Mouse (Mus musculus) intestine, postnatal 0 days (tissue): ENCODE results near the gene Bbs2. TPM values are rescaled to one million over a fixed set of nuclear protein-coding genes. Genes with fewer than 3 reads are reported as not detected.

ENCODE experiments used
- ATAC-seq: fragments of 200-750 bp; cut with Nextera tagmentation; 2 replicates; pipeline ENCODE4 v1.8.0; 2017; ENCODE audit warnings: mild to moderate bottlenecking, moderate TSS enrichment, moderate library complexity
- H3K27ac ChIP-seq: fragments of 300-500 bp; sonication (generic); 2 replicates; pipeline ENCODE4 v1.5.1; 2014; ENCODE audit warnings: mild to moderate bottlenecking, low read depth, low read length, moderate library complexity
- H3K27me3 ChIP-seq: fragments of 300-500 bp; sonication (generic); replicated peaks from 2 replicates; pipeline ENCODE4 v1.6.1; 2014; ENCODE audit warnings: low read length, mixed read lengths; ENCODE audit not compliant: control insufficient read depth, insufficient read depth
- H3K36me3 ChIP-seq: fragments of 300-500 bp; sonication (generic); 2 replicates; pipeline ENCODE4 v1.6.1; 2014; ENCODE audit warnings: mild to moderate bottlenecking, moderate library complexity; ENCODE audit not compliant: control insufficient read depth, insufficient read depth
- H3K4me1 ChIP-seq: fragments of 300-500 bp; sonication (generic); replicated peaks from 2 replicates; pipeline ENCODE4 v1.6.1; 2014; ENCODE audit warnings: antibody characterized with exemption, low read length, mixed read lengths; ENCODE audit not compliant: control insufficient read depth, insufficient read depth
- H3K4me2 ChIP-seq: fragments of 300-500 bp; sonication (generic); replicated peaks from 2 replicates; pipeline ENCODE4 v1.6.1; 2014; ENCODE audit warnings: low read depth, mild to moderate bottlenecking, moderate library complexity
- H3K4me3 ChIP-seq: fragments of 300-500 bp; sonication (generic); 2 replicates; pipeline ENCODE4 v1.5.1; 2014; ENCODE audit warnings: low read depth, low read length
- H3K9ac ChIP-seq: fragments of 300-500 bp; sonication (generic); 2 replicates; pipeline ENCODE4 v1.6.1; 2014; ENCODE audit warnings: mild to moderate bottlenecking, low read depth, low read length
- H3K9me3 ChIP-seq: fragments of 300-500 bp; sonication (generic); 2 replicates; pipeline ENCODE4 v1.6.1; 2016; ENCODE audit warnings: mixed run types; ENCODE audit not compliant: control insufficient read depth
- CTCF ChIP-seq: sonication (generic); IDR thresholded peaks from 2 replicates; pipeline ENCODE4 v1.5.1; 2016; ENCODE audit warnings: low read depth, mild to moderate bottlenecking, control low read depth, antibody characterized with exemption, moderate library complexity
- WGBS: fragments of 180-500 bp; shearing (Covaris S2); extraction: QIAGEN DNeasy Blood & Tissue Kit; methylation state at CpG from one replicate; pipeline ENCODE4 v1.1.7; 2014; 5-methylcytosine and 5-hydroxymethylcytosine counted together
- polyA plus RNA-seq: library from polyadenylated mRNA; unstranded; fragments of >200 nt; fragmentation: Nextera tagmentation; extraction: Ambion mirVana; gene quantifications from 2 replicates; pipeline ENCODE4 v1.2.1, GENCODE M21; 2015

The Bbs2 gene
- polyA plus RNA-seq, 1 experiment from 2014 or later: 4.6 TPM

DNA sequence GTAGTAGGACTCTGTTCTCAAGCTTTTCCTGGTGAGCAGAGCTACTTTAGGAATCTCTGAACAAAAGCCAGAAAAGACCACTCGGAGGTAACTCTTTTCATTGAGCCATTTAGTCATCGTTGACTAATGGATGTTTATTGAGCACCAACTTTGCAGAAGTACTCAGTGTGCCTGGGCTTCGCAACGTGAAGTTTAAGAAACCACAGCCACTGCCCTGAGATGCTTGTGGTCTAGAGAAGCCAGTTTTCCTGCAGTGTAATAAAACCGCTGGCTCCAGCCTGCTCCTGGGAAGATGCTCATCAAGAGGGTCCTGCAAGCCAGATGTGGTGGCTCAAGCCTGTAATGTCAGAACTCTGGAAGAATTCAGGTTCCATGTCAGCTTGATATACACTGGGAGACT, 33.4 kb upstream of the Bbs2 start:
- Histone ChIP-seq H3K9me3 (no peaks in the 10 kb centered on the region), H3K27ac (no peak overlapping the region), H3K4me2 (no peak overlapping the region), H3K9ac (no peak overlapping the region), H3K4me1 (peaks cover 5% of the 10 kb centered on the region; the same call in 1 of the 2 replicates), H3K36me3 (no peaks in the 10 kb centered on the region), H3K4me3 (no peak overlapping the region), H3K27me3 (no peaks in the 10 kb centered on the region)
- WGBS: 61% methylated on average over 5 of the region's 5 CpGs
- ATAC-seq: no peak
- TF ChIP-seq CTCF: no peak

DNA sequence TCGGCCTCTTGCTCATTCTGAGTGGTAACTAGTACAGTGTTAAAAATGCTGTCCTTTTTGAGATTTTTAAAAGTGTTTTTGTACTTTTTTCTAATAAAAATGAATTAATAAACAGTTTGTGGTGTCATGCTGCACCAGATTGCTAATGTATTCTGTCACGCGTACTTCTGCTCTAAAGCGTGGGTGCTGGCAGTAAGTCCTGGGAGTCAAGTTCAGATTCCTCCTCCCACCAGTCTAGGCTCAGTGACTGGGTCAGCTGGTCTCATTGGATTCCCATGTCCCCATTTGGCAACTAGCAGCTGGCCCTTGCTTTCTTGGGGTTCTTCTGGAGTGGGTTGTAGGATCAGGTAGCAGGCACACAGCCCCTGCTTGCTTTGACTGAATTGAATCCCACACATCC, 31.4 kb upstream of the Bbs2 start:
- Histone ChIP-seq H3K4me3 (no peak overlapping the region), H3K36me3 (no peaks in the 10 kb centered on the region), H3K9me3 (no peaks in the 10 kb centered on the region), H3K9ac (no peak overlapping the region), H3K27me3 (no peaks in the 10 kb centered on the region), H3K4me1 (no peaks in the 10 kb centered on the region), H3K4me2 (no peak overlapping the region), H3K27ac (no peak overlapping the region)
- WGBS: 93% methylated on average over 4 of the region's 4 CpGs
- TF ChIP-seq CTCF: no peak
- ATAC-seq: no peak

DNA sequence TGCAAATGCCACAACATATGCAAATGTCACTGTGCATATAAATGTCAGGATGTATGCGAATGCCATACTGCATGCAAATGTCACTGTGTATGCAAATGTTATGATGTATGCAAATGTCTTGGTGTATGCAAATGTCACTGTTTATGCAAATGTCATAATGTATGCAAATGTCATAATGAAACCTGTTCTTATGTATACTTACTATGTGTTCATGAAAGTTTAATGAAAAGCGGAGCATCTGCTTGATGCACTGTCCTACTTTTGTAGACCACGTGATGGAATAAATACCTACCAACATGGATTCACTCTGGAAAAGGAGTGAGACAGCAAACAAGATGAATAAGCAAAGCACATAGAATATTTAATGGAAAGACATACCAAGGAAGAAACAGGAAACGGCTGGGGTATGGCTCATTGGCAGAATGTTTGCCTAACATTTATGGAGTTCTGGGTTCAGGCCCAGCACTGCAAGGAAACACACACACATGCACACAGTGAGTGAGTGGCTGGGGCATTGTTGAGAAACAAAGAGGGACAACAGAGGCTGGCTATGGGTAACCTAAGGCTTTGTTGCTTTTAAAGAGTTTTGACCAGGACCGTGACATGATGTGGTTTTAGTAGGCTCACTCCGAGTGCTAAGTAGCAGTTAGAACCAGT, 30.5 kb upstream of the Bbs2 start:
- no peaks in the 10 kb centered on the region for H3K9me3 ChIP-seq
- no peak for TF ChIP-seq CTCF
- H3K27ac ChIP-seq: no peak overlapping the region
- no peaks in the 10 kb centered on the region for H3K36me3 ChIP-seq
- WGBS: 82% methylated on average over 6 of the region's 6 CpGs
- no peaks in the 10 kb centered on the region for H3K27me3 ChIP-seq
- no peak overlapping the region for H3K4me3 ChIP-seq
- no peak for ATAC-seq
- H3K4me2 ChIP-seq: no peak overlapping the region
- no peak overlapping the region for H3K9ac ChIP-seq
- no peaks in the 10 kb centered on the region for H3K4me1 ChIP-seq

DNA sequence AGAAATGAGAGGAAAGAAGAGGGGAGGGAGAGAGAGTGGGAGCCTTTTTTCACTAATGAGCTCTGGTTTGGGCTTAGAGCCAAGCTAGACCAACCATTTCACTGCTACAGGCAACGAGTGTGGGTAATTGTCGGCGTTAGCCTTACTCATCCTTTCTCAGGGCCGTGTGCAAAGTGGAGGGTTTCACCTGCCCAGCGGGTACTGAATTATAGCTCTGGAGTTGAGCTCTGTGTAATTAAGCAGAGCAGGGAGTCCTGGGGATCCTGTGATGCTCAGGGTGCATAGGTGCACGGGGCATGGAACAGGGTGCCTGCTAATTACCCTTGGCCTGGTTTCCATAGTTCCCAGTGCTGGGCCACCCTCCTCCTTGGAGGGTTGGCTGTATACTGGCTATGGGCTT, 29.0 kb upstream of the Bbs2 start:
- no peaks in the 10 kb centered on the region for H3K4me1 ChIP-seq
- ATAC-seq: no peak
- 75% methylated on average over 6 of the region's 6 CpGs for WGBS
- no peaks in the 10 kb centered on the region for H3K9me3 ChIP-seq
- no peak overlapping the region for H3K9ac ChIP-seq
- no peaks in the 10 kb centered on the region for H3K27me3 ChIP-seq
- no peak for TF ChIP-seq CTCF
- no peaks in the 10 kb centered on the region for H3K36me3 ChIP-seq
- H3K27ac ChIP-seq: no peak overlapping the region
- H3K4me2 ChIP-seq: no peak overlapping the region
- no peak overlapping the region for H3K4me3 ChIP-seq

DNA sequence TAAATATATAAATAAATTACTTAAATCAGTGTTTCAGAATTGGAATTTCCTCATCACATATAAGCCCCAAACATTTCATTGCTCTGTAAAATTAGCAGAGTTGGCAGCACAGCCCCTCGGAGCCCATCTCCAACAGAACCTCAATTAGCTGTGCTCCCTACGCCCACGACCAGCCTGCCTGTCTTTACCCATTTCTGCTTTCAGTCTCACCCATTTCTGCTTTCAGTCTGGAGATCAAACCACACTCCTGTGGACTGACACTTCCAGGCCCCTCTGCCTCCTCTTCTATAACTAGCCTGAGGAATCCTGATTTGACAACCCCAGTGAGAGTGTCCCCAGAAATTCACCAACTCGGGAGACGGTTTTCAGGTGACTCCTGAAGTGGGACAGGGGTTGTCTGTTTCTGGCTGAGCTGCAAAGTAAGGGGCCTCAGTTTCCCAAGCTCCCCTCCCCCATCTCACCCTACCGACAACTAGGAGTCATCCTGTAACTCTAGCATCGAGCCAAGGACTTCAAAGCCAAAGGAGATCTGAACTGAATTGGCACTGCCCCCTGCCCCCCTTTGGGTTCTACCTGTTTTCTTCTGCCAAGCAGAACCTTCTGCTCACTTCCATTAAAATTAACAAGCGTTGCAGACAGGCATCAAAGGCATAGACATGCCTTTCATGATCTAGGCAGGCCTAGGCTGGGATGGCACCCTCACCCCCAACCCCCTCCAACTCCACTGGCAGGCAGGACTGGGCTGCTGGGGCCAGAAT, 24.2 kb upstream of the Bbs2 start:
- WGBS: 55% methylated on average over 8 of the region's 8 CpGs
- H3K9me3 ChIP-seq: no peaks in the 10 kb centered on the region
- no peaks in the 10 kb centered on the region for H3K4me1 ChIP-seq
- no peak overlapping the region for H3K4me2 ChIP-seq
- H3K27ac ChIP-seq: no peak overlapping the region
- no peak overlapping the region for H3K4me3 ChIP-seq
- no peak for ATAC-seq
- H3K9ac ChIP-seq: no peak overlapping the region
- no peaks in the 10 kb centered on the region for H3K36me3 ChIP-seq
- H3K27me3 ChIP-seq: no peaks in the 10 kb centered on the region
- no peak for TF ChIP-seq CTCF

DNA sequence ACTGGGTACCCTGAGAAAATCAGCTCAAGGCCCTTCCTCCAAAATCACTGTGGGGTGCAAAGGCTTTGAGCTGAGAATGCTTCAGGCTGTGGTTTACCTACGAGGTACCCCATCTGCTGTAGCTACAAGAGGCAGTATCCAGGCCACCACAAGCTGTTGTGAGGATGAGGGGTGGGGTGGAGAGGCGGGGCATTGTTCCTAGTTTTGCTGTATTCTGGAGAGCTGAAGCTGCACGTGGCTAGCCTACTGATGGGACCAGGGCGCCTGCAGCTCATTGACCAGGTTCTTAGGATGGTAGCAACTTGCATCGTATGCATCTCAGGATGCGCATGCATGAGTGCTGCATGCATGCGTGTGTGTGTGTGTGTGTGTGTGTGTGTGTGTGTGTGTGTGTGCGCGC, 22.9 kb upstream of the Bbs2 start:
- no peaks in the 10 kb centered on the region for H3K9me3 ChIP-seq
- H3K9ac ChIP-seq: no peak overlapping the region
- TF ChIP-seq CTCF: no peak
- no peak overlapping the region for H3K4me2 ChIP-seq
- H3K27me3 ChIP-seq: no peaks in the 10 kb centered on the region
- H3K36me3 ChIP-seq: no peaks in the 10 kb centered on the region
- ATAC-seq: no peak
- WGBS: 83% methylated on average over 9 of the region's 9 CpGs
- no peak overlapping the region for H3K27ac ChIP-seq
- H3K4me1 ChIP-seq: no peaks in the 10 kb centered on the region
- H3K4me3 ChIP-seq: no peak overlapping the region
